Mouse (Mus musculus): Measurements from ENCODE around the gene Ms4a15. TPM values are rescaled to one million over a fixed set of nuclear protein-coding genes. Genes with fewer than 3 reads are reported as not detected.

The Ms4a15 gene
- total RNA-seq (2017), result not detected in 2 replicates

- no peak for ATAC-seq (ENCODE audit: extremely low read depth, insufficient number of reproducible peaks, low FRiP score, poor library complexity, severe bottlenecking)
Observed at GRCm38 (mm10) chr19:10993150-10993549, at the start of gene Ms4a15. Gene Ms4a15 (minus strand): TSS chr19:10993250.

DNA sequence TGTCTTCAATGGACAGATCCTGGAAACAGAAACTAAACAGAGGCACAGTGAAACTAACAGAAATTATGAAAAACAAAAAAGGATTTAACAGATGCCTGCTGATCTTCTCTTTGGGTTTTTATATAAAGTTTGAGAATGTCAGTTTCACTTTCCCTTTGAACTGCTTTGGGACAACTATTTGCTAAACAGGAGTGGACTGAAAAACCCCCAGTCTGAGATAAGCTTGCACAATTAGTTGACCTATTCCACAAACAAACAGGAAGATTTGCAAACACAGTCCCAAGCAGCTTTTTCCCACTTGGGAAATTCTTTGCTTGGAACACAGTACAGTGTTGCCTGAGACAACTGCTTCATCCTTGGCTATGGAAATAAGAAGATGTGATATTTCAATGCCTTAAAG is 44.5 kb upstream of the Ms4a15 start:
- ATAC-seq (ENCODE audit: extremely low read depth, insufficient number of reproducible peaks, low FRiP score, poor library complexity, severe bottlenecking), result no peak

GRCm38 (mm10) chr19:11022382-11022781 is 29.3 kb upstream of the Ms4a15 start:
- no peak for ATAC-seq (ENCODE audit: extremely low read depth, insufficient number of reproducible peaks, low FRiP score, poor library complexity, severe bottlenecking)

- no peak for ATAC-seq (ENCODE audit: extremely low read depth, insufficient number of reproducible peaks, low FRiP score, poor library complexity, severe bottlenecking)
Observed at GRCm38 (mm10) chr19:11017891-11018290, 24.8 kb upstream of the Ms4a15 start, which contains the start of gene Ms4a18. Gene Ms4a18 (minus strand): TSS chr19:11018031.

DNA sequence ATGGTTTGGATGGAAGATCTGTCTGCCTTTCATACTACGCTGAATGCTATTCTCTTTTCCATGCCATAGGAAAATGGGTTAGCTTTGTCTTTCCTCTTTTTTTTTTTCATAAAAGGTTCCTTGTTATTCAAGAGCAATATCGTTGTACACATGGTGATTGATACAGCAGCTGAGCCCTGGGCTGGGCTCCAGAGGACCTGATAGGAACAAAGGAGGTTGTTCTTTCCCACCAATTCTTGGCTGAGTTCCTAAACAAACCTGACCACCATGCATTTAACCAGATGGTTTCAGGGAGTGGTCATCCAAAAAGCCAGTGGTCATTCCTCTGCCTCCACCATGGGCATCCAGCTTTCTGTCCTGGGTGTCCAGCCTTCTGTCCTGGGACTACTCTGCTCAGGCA is 24.2 kb upstream of the Ms4a15 start:
- no peak for ATAC-seq (ENCODE audit: extremely low read depth, insufficient number of reproducible peaks, low FRiP score, poor library complexity, severe bottlenecking)

- ATAC-seq (ENCODE audit: extremely low read depth, insufficient number of reproducible peaks, low FRiP score, poor library complexity, severe bottlenecking), result no peak
Observed at GRCm38 (mm10) chr19:11015998-11016397, 22.9 kb upstream of the Ms4a15 start.

- ATAC-seq (ENCODE audit: extremely low read depth, insufficient number of reproducible peaks, low FRiP score, poor library complexity, severe bottlenecking), result no peak
Observed at GRCm38 (mm10) chr19:11015468-11015867, 22.4 kb upstream of the Ms4a15 start.

DNA sequence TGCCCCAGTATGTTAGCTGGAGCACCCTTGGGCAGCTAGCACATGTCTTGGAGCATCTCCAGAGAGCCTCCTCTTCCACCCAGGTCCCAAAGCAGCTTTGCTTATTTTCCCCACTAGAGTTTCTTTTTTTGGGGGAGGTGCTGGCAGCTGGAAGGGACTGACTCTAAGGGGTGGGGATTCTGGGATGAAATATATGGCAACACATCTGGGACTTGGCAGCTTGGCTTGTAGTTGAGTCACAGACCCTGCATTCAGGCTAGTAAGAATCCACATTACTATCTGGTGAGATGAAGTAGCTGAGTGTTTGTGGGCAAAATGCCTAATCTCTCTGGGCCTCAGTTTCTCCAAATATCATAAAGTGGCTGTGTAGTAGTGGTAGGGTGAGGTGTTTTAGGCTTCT is 1.1 kb downstream of the Ms4a15 start:
- ATAC-seq (ENCODE audit: extremely low read depth, insufficient number of reproducible peaks, low FRiP score, poor library complexity, severe bottlenecking), result no peak

DNA sequence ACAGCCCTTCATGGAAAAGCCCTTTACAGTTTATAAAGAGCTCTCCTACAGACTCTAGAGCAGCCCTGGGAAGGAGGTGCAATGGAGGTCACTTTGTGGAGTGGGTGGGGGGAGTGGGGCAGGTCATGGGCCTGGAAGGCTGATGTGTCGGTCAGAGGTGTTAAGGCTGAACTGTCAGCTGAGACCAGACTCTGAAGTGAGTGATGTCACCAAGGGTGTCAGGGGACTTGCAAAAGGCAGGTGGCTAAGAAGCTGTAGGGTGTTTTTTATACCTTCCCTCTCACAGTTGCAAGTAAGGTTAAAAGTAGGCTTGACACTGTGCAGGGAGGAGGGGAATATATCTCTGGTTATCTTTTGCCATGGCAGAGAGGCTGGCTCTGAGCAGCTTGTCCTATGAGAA is 2.3 kb downstream of the Ms4a15 start:
- ATAC-seq (ENCODE audit: extremely low read depth, insufficient number of reproducible peaks, low FRiP score, poor library complexity, severe bottlenecking), result no peak

- no peak for ATAC-seq (ENCODE audit: extremely low read depth, insufficient number of reproducible peaks, low FRiP score, poor library complexity, severe bottlenecking)
Observed at GRCm38 (mm10) chr19:10988563-10988962, 4.5 kb downstream of the Ms4a15 start.

DNA sequence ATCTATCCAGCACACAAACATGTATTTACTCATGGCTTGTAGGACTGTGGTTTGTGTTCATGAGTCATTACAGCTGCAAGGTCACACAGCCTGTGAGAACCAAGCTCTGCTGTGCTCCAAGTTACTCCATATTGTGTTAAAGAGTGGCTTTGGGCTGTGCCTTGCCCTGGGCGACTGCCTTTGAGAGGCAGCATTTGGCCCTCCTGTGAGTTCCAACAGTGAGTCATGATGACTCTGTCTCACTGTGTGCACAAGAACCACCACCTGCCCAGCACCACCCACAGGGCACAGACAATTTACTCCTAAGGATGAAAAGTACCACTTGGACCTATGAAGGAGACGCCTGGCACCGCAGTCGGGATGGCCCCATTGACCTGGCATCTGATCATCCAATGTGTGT is 7.2 kb downstream of the Ms4a15 start:
- ATAC-seq (ENCODE audit: extremely low read depth, insufficient number of reproducible peaks, low FRiP score, poor library complexity, severe bottlenecking), result no peak

DNA sequence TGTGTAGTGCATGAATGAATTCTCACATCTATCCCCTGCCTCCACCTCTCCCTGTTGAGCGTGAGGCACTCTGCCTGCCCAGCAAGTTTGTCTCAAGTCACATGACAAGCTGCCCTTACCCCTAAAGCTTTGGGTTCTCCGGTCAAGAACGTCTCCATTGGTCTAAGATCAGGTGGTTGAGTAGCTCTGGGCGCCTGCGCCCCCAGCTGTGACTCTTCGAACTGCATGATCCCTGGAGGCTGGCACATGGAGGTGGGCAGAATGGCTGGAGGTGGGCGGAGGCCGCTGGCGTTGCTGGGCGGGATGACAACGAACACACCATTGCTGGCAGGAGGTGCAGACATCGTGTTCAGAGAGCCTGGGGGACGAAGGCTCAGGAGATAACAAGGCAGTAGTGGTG is 8.5 kb downstream of the Ms4a15 start:
- no peak for ATAC-seq (ENCODE audit: extremely low read depth, insufficient number of reproducible peaks, low FRiP score, poor library complexity, severe bottlenecking)

DNA sequence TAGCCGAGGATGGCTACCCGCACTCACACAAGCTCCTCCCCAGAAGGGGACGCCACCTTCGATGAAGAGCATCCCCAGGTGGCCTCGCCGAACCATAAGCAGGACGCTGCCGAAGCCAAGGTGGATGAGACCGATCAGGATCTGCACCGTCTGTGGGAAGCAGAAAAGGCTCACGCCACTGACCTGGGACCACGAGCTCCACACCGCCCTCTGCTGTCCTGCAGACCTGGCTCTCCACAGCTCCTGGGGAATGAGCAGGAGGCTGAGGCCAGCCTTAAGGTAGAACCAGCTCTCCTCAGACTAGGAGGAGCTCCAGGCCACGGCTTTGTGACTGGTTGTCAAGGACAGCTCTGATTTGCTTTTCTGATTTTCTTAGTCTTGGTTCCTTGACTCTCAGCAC is 9.9 kb downstream of the Ms4a15 start:
- ATAC-seq (ENCODE audit: extremely low read depth, insufficient number of reproducible peaks, low FRiP score, poor library complexity, severe bottlenecking), result no peak

DNA sequence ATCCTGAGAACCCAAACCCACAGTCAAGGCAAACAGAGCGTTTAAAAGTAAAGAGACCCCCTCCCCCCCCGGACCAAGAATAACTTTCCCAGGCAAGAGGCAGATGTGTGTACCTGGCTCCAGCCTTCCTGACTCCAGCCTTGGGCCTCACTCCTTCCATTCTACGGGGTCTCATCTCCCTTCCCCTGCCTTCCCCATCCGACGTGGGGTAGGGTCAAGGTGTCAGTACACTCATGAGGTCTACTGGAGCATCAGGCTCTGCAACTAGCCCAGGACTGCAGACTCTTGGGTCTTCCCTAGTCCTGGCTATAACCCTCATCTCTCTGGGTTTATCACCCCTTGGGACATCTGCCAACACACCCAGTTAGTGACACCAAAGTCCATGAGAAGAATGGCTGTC is 12.8 kb downstream of the Ms4a15 start:
- no peak for ATAC-seq (ENCODE audit: extremely low read depth, insufficient number of reproducible peaks, low FRiP score, poor library complexity, severe bottlenecking)

GRCm38 (mm10) chr19:10979184-10980168 is 13.6 kb downstream of the Ms4a15 start:
- peak; percentile 94 for ATAC-seq (ENCODE audit: extremely low read depth, insufficient number of reproducible peaks, low FRiP score, poor library complexity, severe bottlenecking)

GRCm38 (mm10) chr19:10976318-10976717 is 16.7 kb downstream of the Ms4a15 start:
- no peak for ATAC-seq (ENCODE audit: extremely low read depth, insufficient number of reproducible peaks, low FRiP score, poor library complexity, severe bottlenecking)

DNA sequence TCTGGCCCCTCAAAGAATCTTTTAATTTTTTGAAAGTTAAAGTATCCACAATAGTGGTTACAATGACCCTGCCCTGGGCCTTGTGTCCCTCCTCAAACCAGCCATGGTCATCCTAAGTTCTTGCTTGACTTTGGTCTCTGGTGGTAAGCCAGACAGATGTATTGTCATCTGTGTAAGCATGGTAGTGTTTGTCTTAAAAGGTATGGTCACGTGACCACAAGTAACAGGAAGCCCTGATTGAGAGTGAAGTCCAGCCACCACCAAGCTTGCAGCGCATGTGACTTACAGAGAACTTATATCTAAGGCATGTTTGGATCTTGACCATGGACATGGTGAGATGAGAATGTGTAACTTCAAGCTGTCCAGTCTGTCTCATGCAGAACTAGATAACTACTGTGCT is 17.9 kb downstream of the Ms4a15 start:
- ATAC-seq (ENCODE audit: extremely low read depth, insufficient number of reproducible peaks, low FRiP score, poor library complexity, severe bottlenecking), result no peak

GRCm38 (mm10) chr19:10974238-10974865 is 18.7 kb downstream of the Ms4a15 start, which contains the start of gene Ms4a10:
Gene Ms4a10 (minus strand): TSS chr19:10974670.
- no peak for ATAC-seq (ENCODE audit: extremely low read depth, insufficient number of reproducible peaks, low FRiP score, poor library complexity, severe bottlenecking)

DNA sequence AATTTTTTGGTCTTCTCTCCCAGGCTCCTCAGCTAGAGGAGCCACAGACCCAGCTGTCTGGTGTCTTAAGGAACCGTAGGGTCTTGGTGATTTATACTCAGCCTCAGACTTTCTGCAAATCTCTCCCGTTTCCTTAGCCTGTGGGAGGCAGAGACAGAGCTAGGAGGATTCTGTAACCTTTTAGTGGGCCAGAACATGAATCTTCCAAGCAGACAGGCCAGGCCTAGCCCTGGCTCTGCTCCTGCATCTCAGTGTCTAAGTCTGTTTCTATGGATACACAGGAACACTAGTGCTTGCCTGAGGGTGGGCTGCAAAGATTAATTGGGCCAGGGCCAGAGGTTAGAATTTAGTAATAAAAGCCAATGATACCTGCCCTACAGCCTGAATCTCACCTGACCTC is 19.9 kb downstream of the Ms4a15 start:
- ATAC-seq (ENCODE audit: extremely low read depth, insufficient number of reproducible peaks, low FRiP score, poor library complexity, severe bottlenecking), result no peak

DNA sequence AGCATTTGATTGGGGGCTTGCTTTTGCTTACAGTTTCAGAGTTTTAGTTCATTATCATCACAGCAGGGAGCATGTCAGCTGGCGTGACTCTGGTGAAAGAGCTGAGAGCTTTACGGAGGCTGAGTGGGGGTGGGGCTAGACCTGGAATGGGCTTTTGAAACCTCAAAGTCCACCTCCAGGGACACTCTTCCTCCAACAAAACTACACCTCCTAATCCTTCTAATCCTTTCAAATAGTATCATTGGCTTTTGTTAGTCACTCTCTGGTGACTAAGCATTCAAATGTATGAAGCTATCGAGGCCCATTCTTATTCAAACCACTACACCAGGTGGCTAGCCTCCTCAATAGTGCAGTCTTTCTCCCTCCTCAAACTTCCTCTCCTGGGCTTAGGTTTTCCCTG is 20.4 kb downstream of the Ms4a15 start:
- no peak for ATAC-seq (ENCODE audit: extremely low read depth, insufficient number of reproducible peaks, low FRiP score, poor library complexity, severe bottlenecking)

Measured in neutrophil, adult 5-6 weeks (primary cell).